Mouse (Mus musculus) heart, postnatal 10 days (tissue): Measurements from ENCODE around the gene Phactr2. TPM values are rescaled to one million over a fixed set of nuclear protein-coding genes. Genes with fewer than 3 reads are reported as not detected.
"Not testable (repeated sequence)": the region's sequence is repeated elsewhere in the genome, so short reads cannot be mapped to it uniquely, and the experiment has no call there.

Source experiments
- DNase-seq, 2 experiments: peaks; one replicate each; pipeline ENCODE4 v3.0.0; 2021
- intact Hi-C: fragments of 180-260 bp; cut with DNase I; formaldehyde crosslinking; loops from one replicate; pipeline ENCODE4 v1.15.1; 2025
- total RNA-seq, 2 experiments: library from RNA; stranded (reverse); gene quantifications; 2 replicates each; pipeline ENCODE4 v1.2.3; 2021

Gene Phactr2
- total RNA-seq = 10 to 100 TPM; 57.3 to 63.5 TPM

DNA sequence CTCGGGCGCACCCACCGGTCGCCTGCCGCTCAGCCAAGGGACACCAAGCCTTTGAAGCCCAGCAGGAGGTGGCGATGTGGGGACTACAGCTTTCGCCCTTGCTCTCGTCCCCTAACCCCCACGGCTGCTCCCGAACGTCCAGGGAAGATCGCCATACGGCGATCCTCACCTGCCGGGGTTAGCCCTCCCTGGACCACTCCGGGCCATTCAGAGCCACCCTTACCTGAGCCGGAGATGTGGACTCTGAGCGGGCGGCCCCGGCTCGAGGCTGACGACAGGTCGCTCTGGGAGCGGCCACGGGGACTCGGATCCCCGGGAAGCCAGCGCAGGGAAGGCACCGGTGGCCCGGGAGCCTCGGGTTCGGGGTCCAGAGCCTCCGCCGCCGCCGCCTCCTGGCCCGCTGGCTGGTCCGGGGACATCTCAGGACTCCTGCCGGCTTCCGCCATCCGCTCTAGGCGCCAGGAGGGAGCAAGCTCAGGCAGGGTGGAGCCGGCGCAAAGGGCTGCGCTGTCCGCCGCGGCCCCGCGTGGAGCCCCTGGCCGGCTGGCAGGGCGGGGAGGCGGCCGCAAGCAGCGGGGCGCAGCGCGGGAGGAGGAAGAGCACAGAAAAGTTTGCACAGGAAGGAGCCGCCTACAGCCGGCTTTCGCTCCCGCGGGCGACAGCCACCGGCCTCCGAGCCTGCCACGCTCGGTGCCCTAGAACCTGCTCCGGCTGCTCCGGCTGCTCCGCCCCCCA lies at the start of gene Phactr2:
Gene Phactr2 (minus strand): TSS at position 580 of the 735 bp plus-strand sequence.
- intact Hi-C loops = loop anchor here (5.0 kb wide), 1 partner anchor 37 kb away; no protein-coding TSS in a partner anchor
- DNase-seq = peak; percentile 60 to 62

- intact Hi-C loops = no loop called here
- no peak for DNase-seq
Observed at GRCm38 (mm10) chr10:13521857-13522256, 47.6 kb upstream of the Phactr2 start.

DNA sequence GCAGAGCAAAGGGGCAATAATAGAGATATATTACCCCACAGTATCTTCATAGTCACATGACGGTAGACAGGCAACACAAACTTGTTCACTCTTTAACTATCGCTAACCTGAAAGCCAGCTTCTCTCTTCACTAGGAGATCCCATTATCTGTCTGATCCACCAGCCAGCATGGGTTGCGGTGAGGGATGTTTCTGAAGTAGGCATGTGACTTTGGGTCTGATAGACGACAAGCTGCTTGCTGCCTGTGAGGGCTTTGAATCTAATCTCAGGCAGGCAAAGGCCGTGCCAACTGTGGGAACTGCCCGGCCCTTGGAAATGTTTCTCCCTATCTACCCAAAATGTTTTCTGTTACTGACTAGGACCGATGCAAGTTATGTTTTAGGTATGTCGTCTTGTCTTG lies 28.2 kb upstream of the Phactr2 start:
- peak; percentile 35 to 56 for DNase-seq
- intact Hi-C loops = no loop called here

DNA sequence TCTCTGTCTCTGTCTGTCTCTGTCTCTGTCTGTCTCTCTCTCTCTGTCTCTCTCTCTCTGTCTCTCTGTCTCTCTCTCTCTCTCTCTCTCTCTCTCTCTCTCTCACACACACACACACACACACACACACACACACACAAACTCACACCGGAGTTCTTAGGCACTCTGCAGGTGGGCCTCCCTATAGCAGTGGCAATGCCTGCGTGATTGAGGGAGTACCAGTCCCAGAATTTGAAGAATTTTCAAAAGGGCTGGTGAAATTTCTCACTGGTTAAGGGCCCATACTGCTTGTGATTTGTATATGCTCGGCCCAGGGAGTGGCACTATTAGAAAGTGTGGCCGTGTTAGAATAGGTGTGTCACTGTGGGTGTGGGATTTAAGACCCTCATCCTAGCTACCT lies 27.3 kb upstream of the Phactr2 start:
- peak in 1 of 2 experiments; percentile 15 for DNase-seq
- intact Hi-C loops = not testable (repeated sequence)

DNA sequence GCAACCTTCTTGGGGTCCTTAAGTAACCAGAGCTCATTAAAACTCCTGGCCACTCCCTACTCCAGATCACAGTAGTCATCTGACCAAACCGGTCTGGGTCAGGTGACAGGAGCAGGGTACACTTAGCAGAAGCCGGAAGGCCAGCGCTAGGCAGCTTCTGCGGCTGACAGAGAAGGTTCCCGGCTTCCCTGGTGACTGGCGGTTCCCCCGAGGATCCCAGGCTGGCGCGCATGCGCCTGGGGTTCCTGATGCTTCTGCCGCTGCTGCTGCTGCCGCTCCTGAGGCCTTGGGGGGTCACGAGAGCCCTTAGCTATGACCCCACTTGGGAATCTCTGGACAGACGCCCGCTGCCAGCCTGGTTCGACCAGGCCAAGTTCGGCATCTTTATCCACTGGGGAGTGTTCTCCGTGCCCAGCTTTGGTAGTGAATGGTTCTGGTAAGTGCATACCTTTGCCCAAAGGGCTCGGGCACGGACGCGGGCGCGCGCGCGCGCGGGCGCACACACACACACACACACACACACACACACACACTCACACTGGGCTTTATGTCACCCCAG lies 26.8 kb upstream of the Phactr2 start:
- DNase-seq = peak; percentile 92

GRCm38 (mm10) chr10:13500473-13500872 lies 26.3 kb upstream of the Phactr2 start:
- DNase-seq = peak in 1 of 2 experiments; percentile 16
- intact Hi-C loops = no loop called here

More for the DNA sequence above, 26.8 kb upstream of the Phactr2 start:
- intact Hi-C loops = no loop called here

GRCm38 (mm10) chr10:13499331-13499730 lies 25.1 kb upstream of the Phactr2 start, which contains the start of gene Fuca2:
TSS of gene Fuca2 (plus strand) at chr10:13499540.
- intact Hi-C loops = no loop called here
- no peak for DNase-seq

DNA sequence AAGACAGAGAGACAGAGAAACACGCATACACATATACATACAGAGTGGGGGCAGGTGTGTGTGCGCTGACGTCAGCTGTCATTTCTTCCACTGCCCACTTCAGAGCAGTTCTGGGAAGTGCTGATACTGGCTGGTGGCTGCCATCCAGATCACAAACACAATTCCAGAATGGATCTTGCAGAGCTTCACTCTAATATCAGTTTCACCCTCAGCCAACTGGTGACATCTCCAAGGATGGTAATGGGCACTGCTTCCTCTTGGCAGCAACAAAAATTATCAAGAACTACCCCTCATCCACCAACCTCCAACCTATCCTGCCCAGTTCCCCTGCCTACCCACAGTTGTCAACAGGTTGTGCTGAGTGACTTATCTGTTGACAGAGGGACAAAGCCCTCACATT lies 22.1 kb upstream of the Phactr2 start:
- peak; percentile 56 to 84 for DNase-seq

GRCm38 (mm10) chr10:13493978-13494686 lies 19.9 kb upstream of the Phactr2 start:
- no peak for DNase-seq
- intact Hi-C loops = no loop called here

More for the DNA sequence above, 22.1 kb upstream of the Phactr2 start:
- intact Hi-C loops = loop anchor here (2.0 kb wide), 1 partner anchor 60 kb away; no protein-coding TSS in a partner anchor

DNA sequence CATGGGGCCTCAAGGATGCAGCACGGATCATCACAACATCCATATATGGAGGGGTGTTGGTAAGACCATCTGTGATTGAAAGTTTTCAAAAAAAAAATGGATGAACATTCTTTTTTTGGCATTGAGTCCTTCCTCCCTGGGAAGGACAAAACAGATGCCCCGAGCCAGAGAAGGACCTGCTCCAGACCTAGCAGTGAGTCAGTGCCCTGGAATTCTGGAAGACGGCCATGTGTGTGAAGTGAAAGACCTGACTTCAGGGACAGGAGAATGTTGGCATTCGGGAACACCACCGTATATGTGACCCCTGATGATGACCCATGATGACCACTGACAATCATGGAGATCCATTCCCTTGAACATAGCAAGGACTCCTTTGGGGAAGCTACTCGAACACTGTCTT lies 15.5 kb upstream of the Phactr2 start:
- DNase-seq = peak; percentile 74
- intact Hi-C loops = no loop called here

DNA sequence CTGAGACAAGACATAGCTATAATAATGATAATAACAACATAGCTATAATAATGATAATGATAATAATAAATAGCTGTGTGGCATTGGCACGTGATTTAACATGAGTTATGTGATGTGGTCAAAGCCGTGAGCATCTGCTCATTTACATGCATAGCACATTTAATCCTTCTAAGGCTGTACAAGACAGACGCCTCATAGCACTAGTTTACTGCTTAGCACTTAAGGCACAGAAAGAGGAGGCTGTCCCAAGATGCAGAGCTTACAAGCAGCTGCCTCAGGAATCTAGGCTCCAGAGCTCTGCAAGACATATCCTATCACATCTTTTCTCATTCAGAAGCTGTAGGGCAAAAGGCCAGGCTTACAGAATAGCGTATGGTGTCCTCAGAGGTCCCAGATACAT lies 11.7 kb upstream of the Phactr2 start:
- intact Hi-C loops = no loop called here

GRCm38 (mm10) chr10:13479341-13479740 lies 5.1 kb upstream of the Phactr2 start:
- intact Hi-C loops = no loop called here
- DNase-seq = no peak

More for the DNA sequence above, 11.7 kb upstream of the Phactr2 start:
- DNase-seq = no peak

GRCm38 (mm10) chr10:13475121-13475520 lies 909 bp upstream of the Phactr2 start:
- DNase-seq = peak in 1 of 2 experiments; percentile 18
- intact Hi-C loops = no loop called here

- intact Hi-C loops = loop anchor here (5.0 kb wide), 1 partner anchor 37 kb away; no protein-coding TSS in a partner anchor
Observed at GRCm38 (mm10) chr10:13474568-13474955, 350 bp upstream of the Phactr2 start.

DNA sequence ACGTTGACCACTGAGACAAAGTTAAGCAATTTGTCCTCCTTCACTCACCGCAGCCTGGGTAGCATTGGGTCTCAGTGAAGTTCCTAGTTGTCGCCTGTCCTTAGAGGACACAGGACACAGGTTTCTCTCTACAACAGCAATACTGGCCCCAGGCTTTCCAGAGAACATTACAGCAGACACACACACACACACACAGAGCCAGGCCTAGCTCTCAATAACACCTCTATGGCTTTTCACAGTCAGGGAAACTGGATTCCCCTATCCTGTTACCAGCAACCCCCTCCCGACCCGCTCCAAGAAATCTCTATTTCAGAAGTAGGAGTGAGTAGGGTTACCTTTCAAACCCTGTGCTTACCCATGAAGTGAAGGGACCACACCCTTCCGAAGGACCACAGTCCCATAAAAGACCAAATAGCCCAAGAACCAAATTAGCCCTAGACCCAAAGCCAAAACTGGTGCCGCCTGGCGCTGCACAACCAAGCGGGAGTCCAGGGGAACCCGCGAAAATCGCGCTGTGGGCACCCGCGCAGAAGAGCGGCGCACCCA lies 852 bp downstream of the Phactr2 start:
- intact Hi-C loops = loop anchor here (5.0 kb wide), 1 partner anchor 36 kb away; no protein-coding TSS in a partner anchor
- DNase-seq = peak in 1 of 2 experiments; percentile 35

More at GRCm38 (mm10) chr10:13474568-13474955, 350 bp upstream of the Phactr2 start:
- peak; percentile 18 to 19 for DNase-seq

GRCm38 (mm10) chr10:13470236-13470635 lies 4.0 kb downstream of the Phactr2 start:
- DNase-seq = no peak
- intact Hi-C loops = loop anchor here (5.0 kb wide), 1 partner anchor 33 kb away; no protein-coding TSS in a partner anchor

GRCm38 (mm10) chr10:13468025-13468529 lies 6.1 kb downstream of the Phactr2 start:
- DNase-seq = peak; percentile 17 to 30
- intact Hi-C loops = not testable (repeated sequence)

DNA sequence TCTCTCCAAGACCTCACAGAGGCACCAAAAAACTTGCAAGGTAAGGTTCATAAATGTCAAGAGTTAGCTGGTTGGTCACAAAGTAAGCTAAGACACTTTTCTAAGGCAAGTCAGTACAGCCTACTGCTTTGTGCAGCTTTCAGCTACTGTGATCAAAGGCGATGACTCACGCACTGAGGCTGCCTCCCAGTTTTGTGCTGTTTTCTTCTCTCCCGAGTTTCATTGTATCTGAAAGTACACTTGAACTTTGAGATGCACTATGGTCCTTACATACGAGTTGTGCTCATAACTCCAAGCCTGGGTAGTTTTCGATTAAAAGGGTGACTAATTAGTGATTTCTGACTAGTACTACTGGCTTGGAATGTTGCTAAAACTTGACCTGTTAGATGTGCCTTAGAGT lies 7.3 kb downstream of the Phactr2 start:
- DNase-seq = no peak
- intact Hi-C loops = no loop called here

GRCm38 (mm10) chr10:13464295-13464694 lies 9.9 kb downstream of the Phactr2 start:
- DNase-seq, intact Hi-C loops: not testable (repeated sequence)

GRCm38 (mm10) chr10:13453200-13453990 lies 20.8 kb downstream of the Phactr2 start:
- no peak for DNase-seq
- intact Hi-C loops = no loop called here
